Mouse (Mus musculus): ENCODE data around the gene Rcan2.

DNA sequence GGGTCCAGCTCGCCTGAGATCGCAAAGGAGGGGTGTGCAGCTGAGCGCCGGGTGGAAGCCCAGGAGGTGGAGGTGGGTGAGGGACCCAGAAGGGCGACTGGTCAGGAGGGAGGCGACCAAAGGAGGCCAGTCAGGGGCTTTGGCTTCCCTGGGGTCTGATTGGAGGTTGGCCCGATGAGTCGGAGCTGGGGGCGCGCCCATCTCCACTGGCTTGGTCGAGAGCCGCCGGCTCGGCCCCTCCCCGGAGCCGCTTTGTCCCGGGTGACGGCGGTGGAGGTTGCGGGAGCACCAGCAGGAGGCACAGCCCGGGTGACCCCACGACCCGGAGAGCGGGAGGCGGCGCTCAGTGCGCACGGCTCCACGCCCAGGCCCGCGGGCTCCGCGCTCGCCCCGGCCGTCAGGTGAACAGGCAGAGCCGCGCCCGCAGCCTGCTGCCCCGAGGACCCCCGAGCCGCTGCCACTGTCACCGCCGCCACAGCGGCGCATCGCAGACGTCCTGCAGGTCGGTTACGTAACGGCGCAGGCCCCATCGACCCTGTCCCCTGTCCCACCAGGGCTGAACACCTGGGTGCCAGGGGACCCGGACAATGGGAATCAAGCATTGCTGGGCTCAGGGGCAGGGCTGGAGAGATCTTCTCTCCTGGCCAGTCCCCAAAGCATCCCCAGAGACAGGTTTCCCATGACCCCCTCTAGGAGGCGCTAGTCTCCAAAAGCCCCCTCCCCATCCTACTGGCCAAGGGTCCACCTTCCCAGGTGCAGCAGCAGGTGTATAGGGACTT lies 633 bp downstream of the Rcan2 start:
- peak; percentile 58 for TF ChIP-seq CTCF (IDR thresholded peaks at IDR 0.05; ENCODE audit: borderline replicate concordance, extremely low read depth, insufficient read depth, insufficient read length)
- TF ChIP-seq POLR2A (IDR thresholded peaks at IDR 0.05; ENCODE audit: borderline replicate concordance, extremely low read depth, insufficient read depth, insufficient read length, poor library complexity, severe bottlenecking) = peak; percentile 37; the same call in 1 of the 2 replicates
